Mouse (Mus musculus) embryonic facial prominence, embryonic 13.5 days (tissue): ENCODE data around the gene Rab25. TPM values are rescaled to one million over a fixed set of nuclear protein-coding genes. Genes with fewer than 3 reads are reported as not detected.

Source experiments
- ATAC-seq: fragments of 200-750 bp; cut with Nextera tagmentation; 2 replicates; pipeline ENCODE4 v1.8.0; 2017; ENCODE audit warnings: low read depth; ENCODE audit not compliant: insufficient number of reproducible peaks, insufficient read depth, low FRiP score, low TSS enrichment
- H3K27ac ChIP-seq: fragments of 300-500 bp; sonication (generic); 2 replicates; pipeline ENCODE4 v1.5.1; 2015; ENCODE audit warnings: moderate library complexity, mild to moderate bottlenecking, inconsistent platforms
- H3K27me3 ChIP-seq: fragments of 300-500 bp; sonication (generic); 2 replicates; pipeline ENCODE4 v1.6.1; 2015; ENCODE audit warnings: mild to moderate bottlenecking, inconsistent platforms
- H3K36me3 ChIP-seq: fragments of 300-500 bp; sonication (generic); 2 replicates; pipeline ENCODE4 v1.6.1; 2015; ENCODE audit warnings: mild to moderate bottlenecking, inconsistent platforms
- H3K4me1 ChIP-seq: fragments of 300-500 bp; sonication (generic); 2 replicates; pipeline ENCODE4 v1.6.1; 2015; ENCODE audit warnings: inconsistent platforms
- H3K4me2 ChIP-seq: fragments of 300-500 bp; sonication (generic); 2 replicates; pipeline ENCODE4 v1.6.1; 2015; ENCODE audit warnings: moderate library complexity, mild to moderate bottlenecking, inconsistent platforms
- H3K4me3 ChIP-seq: fragments of 300-500 bp; sonication (generic); 2 replicates; pipeline ENCODE4 v1.5.1; 2015; ENCODE audit warnings: mild to moderate bottlenecking, inconsistent platforms
- H3K9ac ChIP-seq: fragments of 300-500 bp; sonication (generic); 2 replicates; pipeline ENCODE4 v1.6.1; 2015; ENCODE audit warnings: mild to moderate bottlenecking, inconsistent platforms
- H3K9me3 ChIP-seq: fragments of 300-500 bp; sonication (generic); 2 replicates; pipeline ENCODE4 v1.6.1; 2016; ENCODE audit warnings: inconsistent platforms
- WGBS: fragments of 180-500 bp; shearing (Covaris S2); methylation state at CpG from one replicate; pipeline ENCODE4 v1.1.7; 2015; ENCODE audit warnings: mixed read lengths; 5-methylcytosine and 5-hydroxymethylcytosine counted together
- microRNA counts: library from miRNA; unstranded; fragments of <30 nt; microRNA quantifications from one replicate; lab custom pipeline; 2016
- microRNA-seq: library from miRNA; unstranded; fragments of <30 nt; microRNA quantifications from one replicate; pipeline ENCODE4, GENCODE M21; 2016
- polyA plus RNA-seq: library from polyadenylated mRNA; unstranded; fragments of >200 nt; fragmentation: Nextera tagmentation; extraction: Ambion mirVana; gene quantifications from 2 replicates; pipeline ENCODE4 v1.2.1, GENCODE M21; 2015

Gene Rab25
- polyA plus RNA-seq, 1 experiment from 2014 or later: 19.5 TPM

GRCm38 (mm10) chr3:88499580-88499979, 48.5 kb downstream of the Rab25 start:
- no peak for ATAC-seq
- H3K36me3 ChIP-seq: peaks cover 41% of the 10 kb centered on the region
- 70% methylated on average over 4 of the region's 4 CpGs for WGBS
- H3K4me3 ChIP-seq: no peak overlapping the region
- H3K27me3 ChIP-seq: no peaks in the 10 kb centered on the region
- H3K27ac ChIP-seq: no peak overlapping the region
- peak overlapping the region; percentile 91 for H3K4me2 ChIP-seq
- peaks cover 58% of the 10 kb centered on the region for H3K4me1 ChIP-seq
- no peak overlapping the region for H3K9ac ChIP-seq
- H3K9me3 ChIP-seq: no peaks in the 10 kb centered on the region

DNA sequence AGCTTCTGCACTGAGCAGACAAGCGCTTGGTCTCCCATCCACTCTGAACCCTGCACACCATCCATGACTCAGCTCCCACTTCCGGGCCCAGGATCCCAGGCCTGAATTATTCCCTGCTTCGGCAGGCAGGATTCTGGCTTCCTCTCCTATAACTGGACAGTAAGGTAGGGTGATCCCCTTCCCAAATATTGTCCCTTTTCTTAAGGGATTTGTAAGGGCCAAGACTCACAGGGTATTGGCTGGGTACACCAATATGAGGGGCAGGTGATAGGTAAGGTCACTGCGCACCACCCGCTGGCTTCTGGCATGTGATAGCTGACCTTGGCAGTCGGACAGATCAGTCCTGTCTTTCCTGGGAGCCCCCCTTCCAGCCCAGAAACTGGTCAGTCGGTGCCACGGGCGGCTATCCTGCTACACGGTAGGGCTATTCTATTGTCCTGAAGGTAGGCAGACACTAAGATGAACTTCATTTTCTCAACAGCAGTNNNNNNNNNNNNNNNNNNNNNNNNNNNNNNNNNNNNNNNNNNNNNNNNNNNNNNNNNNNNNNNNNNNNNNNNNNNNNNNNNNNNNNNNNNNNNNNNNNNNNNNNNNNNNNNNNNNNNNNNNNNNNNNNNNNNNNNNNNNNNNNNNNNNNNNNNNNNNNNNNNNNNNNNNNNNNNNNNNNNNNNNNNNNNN, 52.2 kb downstream of the Rab25 start:
- Histone ChIP-seq H3K36me3 (peaks cover 45% of the 10 kb centered on the region), H3K4me2 (no peak overlapping the region), H3K9ac (peak overlapping the region; percentile 40; the same call in 1 of the 2 replicates), H3K9me3 (no peaks in the 10 kb centered on the region), H3K4me1 (peaks cover 62% of the 10 kb centered on the region), H3K27ac (peak overlapping the region; percentile 92; the same call in 1 of the 2 replicates), H3K4me3 (no peak overlapping the region), H3K27me3 (no peaks in the 10 kb centered on the region)
- 85% methylated on average over 10 of the region's 10 CpGs for WGBS
- no peak for ATAC-seq

DNA sequence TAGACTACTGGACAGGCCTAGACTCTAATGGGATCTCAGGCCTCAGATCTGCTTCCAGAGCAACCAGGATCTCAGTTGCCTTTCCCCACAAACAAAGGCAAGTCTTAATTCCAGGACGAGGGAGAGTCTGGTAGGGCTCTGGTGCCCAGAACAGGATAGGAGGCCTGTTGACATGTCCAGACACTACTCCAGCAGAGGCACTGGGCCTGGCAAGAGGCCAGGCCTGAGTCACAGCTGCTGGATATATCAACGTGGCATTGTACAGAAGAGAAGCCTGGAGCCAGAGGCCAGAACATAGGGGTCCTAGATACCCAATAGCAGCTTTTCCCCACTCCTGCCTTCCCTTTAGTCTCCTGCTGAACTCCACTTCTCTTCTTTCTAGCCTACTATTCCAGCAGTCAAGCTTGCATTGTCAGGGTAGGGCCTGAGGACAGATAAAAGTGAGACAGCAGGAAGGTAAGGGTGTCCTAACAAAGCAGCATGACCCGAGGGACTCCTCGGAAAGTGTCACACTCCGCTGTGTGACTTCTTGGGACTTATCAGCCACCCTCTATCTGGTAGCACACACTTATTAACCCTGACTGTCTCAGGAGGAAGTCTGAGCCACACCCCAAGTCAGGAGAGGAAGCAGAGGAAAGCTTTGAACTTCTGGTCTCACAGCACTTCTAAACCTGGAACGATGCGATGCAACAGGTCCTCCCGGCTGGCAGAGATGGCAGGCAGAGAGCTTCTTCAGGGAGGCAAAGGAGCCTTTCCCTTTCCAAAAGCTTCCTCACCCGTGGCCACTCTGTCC, 53.1 kb downstream of the Rab25 start:
- H3K27ac ChIP-seq: peak overlapping the region; percentile 92
- H3K36me3 ChIP-seq: peaks cover 40% of the 10 kb centered on the region
- 62% methylated on average over 9 of the region's 9 CpGs for WGBS
- peaks cover 62% of the 10 kb centered on the region for H3K4me1 ChIP-seq
- H3K4me3 ChIP-seq: no peak overlapping the region
- no peak for ATAC-seq
- H3K27me3 ChIP-seq: no peaks in the 10 kb centered on the region
- H3K9ac ChIP-seq: 0 out of 2 replicates have a peak overlapping the region, but pooled peaks have one; percentile 21
- H3K4me2 ChIP-seq: no peak overlapping the region
- H3K9me3 ChIP-seq: no peaks in the 10 kb centered on the region

GRCm38 (mm10) chr3:88493706-88494582, 54.2 kb downstream of the Rab25 start:
- 70% methylated on average over 11 of the region's 11 CpGs for WGBS
- Histone ChIP-seq H3K4me3 (peak overlapping the region; percentile 43), H3K27ac (peak overlapping the region; percentile 92), H3K27me3 (no peaks in the 10 kb centered on the region), H3K4me2 (peak overlapping the region; percentile 73), H3K36me3 (peaks cover 35% of the 10 kb centered on the region), H3K9ac (peak overlapping the region; percentile 70), H3K4me1 (peaks cover 67% of the 10 kb centered on the region), H3K9me3 (no peaks in the 10 kb centered on the region)
- no peak for ATAC-seq

MicroRNAs encoded within 50 kb of the gene (microRNA counts, 519-probe panel; counts per million panel counts)
- 236 counts per million, percentile 44 among the panel's probes with 10 or more counts for microRNA mmu-miR-1905 (lab: Ali Mortazavi, UCI)

Small RNA genes lying within 50 kb of the gene (microRNA-seq; reads per million reads assigned to microRNA genes)
- not detected for gene Mir1905

Other genes with a start within 250 kb of the Rab25 start
- gene Glmp, start 223.3 kb downstream of the Rab25 start, polyA plus RNA-seq: 164 and 188 TPM in 2 replicates
- gene Tmem79, start 212.2 kb downstream of the Rab25 start, polyA plus RNA-seq: 9.1 and 10.4 TPM in 2 replicates
- 55.0 and 58.3 TPM in 2 replicates for gene Smg5, start 212.0 kb downstream of the Rab25 start, polyA plus RNA-seq
- 4.2 and 4.9 TPM in 2 replicates for gene Paqr6, start 183.7 kb downstream of the Rab25 start, polyA plus RNA-seq
- gene Bglap3, start 175.6 kb downstream of the Rab25 start, polyA plus RNA-seq: 0.28 TPM in 1 of 2 replicates, not detected in the other
- 0.58 TPM in 1 of 2 replicates, not detected in the other for gene Bglap2, start 169.6 kb downstream of the Rab25 start, polyA plus RNA-seq
- 0.91 TPM in 1 of 2 replicates, not detected in the other for gene Bglap, start 163.8 kb downstream of the Rab25 start, polyA plus RNA-seq
- gene Pmf1, start 138.0 kb downstream of the Rab25 start, polyA plus RNA-seq: 121 and 153 TPM in 2 replicates
- gene Slc25a44, start 123.2 kb downstream of the Rab25 start, polyA plus RNA-seq: 16.5 and 16.7 TPM in 2 replicates
- gene Sema4a, start 87.1 kb downstream of the Rab25 start, polyA plus RNA-seq: 10.3 and 13.3 TPM in 2 replicates
- gene Lmna, start 38.3 kb downstream of the Rab25 start, polyA plus RNA-seq: 311 and 321 TPM in 2 replicates
- 32.2 and 33.4 TPM in 2 replicates for gene Mex3a, start 15.9 kb downstream of the Rab25 start, polyA plus RNA-seq
- gene Lamtor2, start 4.8 kb upstream of the Rab25 start, polyA plus RNA-seq: 164 and 169 TPM in 2 replicates
- 43.0 and 44.6 TPM in 2 replicates for gene Ubqln4, start 5.5 kb upstream of the Rab25 start, polyA plus RNA-seq
- 259 and 274 TPM in 2 replicates for gene Ssr2, start 27.6 kb upstream of the Rab25 start, polyA plus RNA-seq
- 91.6 and 99.4 TPM in 2 replicates for gene Arhgef2, start 57.7 kb upstream of the Rab25 start, polyA plus RNA-seq
- not detected in 2 replicates for gene Rxfp4, start 104.8 kb upstream of the Rab25 start, polyA plus RNA-seq
- 92.5 and 106 TPM in 2 replicates for gene Khdc4, start 137.5 kb upstream of the Rab25 start, polyA plus RNA-seq
- 51.4 and 54.4 TPM in 2 replicates for gene Rit1, start 168.5 kb upstream of the Rab25 start, polyA plus RNA-seq
- 16.9 and 19.7 TPM in 2 replicates for gene Syt11, start 226.9 kb upstream of the Rab25 start, polyA plus RNA-seq